Mouse (Mus musculus) neural tube, embryonic 11.5 days (tissue): ENCODE results near the gene Maged1. TPM values are rescaled to one million over a fixed set of nuclear protein-coding genes. Genes with fewer than 3 reads are reported as not detected.
"Not testable (repeated sequence)": the region's sequence is repeated elsewhere in the genome, so short reads cannot be mapped to it uniquely, and the experiment has no call there.

ENCODE experiments used
- ATAC-seq: fragments of 200-750 bp; cut with Nextera tagmentation; 2 replicates; pipeline ENCODE4 v1.8.0; 2017; ENCODE audit warnings: moderate number of reproducible peaks, mild to moderate bottlenecking, moderate TSS enrichment, moderate library complexity; ENCODE audit not compliant: insufficient read depth, low FRiP score, low TSS enrichment
- DNase-seq: peaks from one replicate; pipeline ENCODE4 v3.0.0-alpha.2; 2015; ENCODE audit warnings: low spot score
- H3K27ac ChIP-seq: fragments of 300-500 bp; sonication (generic); 2 replicates; pipeline ENCODE4 v1.5.1; 2014; ENCODE audit warnings: low read depth, mild to moderate bottlenecking, low read length
- H3K27me3 ChIP-seq: fragments of 300-500 bp; sonication (generic); 2 replicates; pipeline ENCODE4 v1.6.1; 2014; ENCODE audit warnings: mild to moderate bottlenecking, low read length, mixed read lengths; ENCODE audit not compliant: control insufficient read depth, insufficient read depth
- H3K36me3 ChIP-seq: fragments of 300-500 bp; sonication (generic); 2 replicates; pipeline ENCODE4 v1.6.1; 2014; ENCODE audit warnings: mild to moderate bottlenecking, low read length, moderate library complexity, mixed read lengths; ENCODE audit not compliant: control insufficient read depth, insufficient read depth
- H3K4me1 ChIP-seq: fragments of 300-500 bp; sonication (generic); 2 replicates; pipeline ENCODE4 v1.6.1; 2014; ENCODE audit warnings: low read length, mixed read lengths; ENCODE audit not compliant: control insufficient read depth, insufficient read depth
- H3K4me2 ChIP-seq: fragments of 300-500 bp; sonication (generic); 2 replicates; pipeline ENCODE4 v1.6.1; 2014; ENCODE audit warnings: low read depth, mild to moderate bottlenecking, moderate library complexity
- H3K4me3 ChIP-seq: fragments of 300-500 bp; sonication (generic); 2 replicates; pipeline ENCODE4 v1.5.1; 2014; ENCODE audit warnings: low read depth, low read length
- H3K9ac ChIP-seq: fragments of 300-500 bp; sonication (generic); 2 replicates; pipeline ENCODE4 v1.6.1; 2014; ENCODE audit warnings: mild to moderate bottlenecking, low read length
- H3K9me3 ChIP-seq: fragments of 300-500 bp; sonication (generic); 2 replicates; pipeline ENCODE4 v1.6.1; 2016; ENCODE audit warnings: low read length; ENCODE audit not compliant: control insufficient read depth
- WGBS: fragments of 180-500 bp; shearing (Covaris S2); extraction: QIAGEN DNeasy Blood & Tissue Kit; methylation state at CpG from one replicate; pipeline ENCODE4 v1.1.7; 2014; 5-methylcytosine and 5-hydroxymethylcytosine counted together
- polyA plus RNA-seq: library from polyadenylated mRNA; unstranded; fragments of >200 nt; fragmentation: Nextera tagmentation; extraction: Ambion mirVana; gene quantifications from 2 replicates; pipeline ENCODE4 v1.2.1, GENCODE M21; 2014

The Maged1 gene
- polyA plus RNA-seq, 1 experiment from 2014 or later: 936 TPM

- DNase-seq (peak; percentile 71), ATAC-seq (peak; percentile 58)
- Histone ChIP-seq H3K9ac (peak overlapping the region; percentile 84), H3K4me3 (peak overlapping the region; percentile 63), H3K9me3 (no peaks in the 10 kb centered on the region), H3K36me3 (peaks cover 13% of the 10 kb centered on the region), H3K4me1 (peaks cover 6% of the 10 kb centered on the region; the same call in 1 of the 2 replicates), H3K27me3 (no peaks in the 10 kb centered on the region), H3K27ac (peak overlapping the region; percentile 72), H3K4me2 (peak overlapping the region; percentile 42)
- WGBS: 20% methylated on average over 33 of the region's 37 CpGs
Measured at GRCm38 (mm10) chrX:94540341-94541201, 1.4 kb downstream of the Maged1 start.

GRCm38 (mm10) chrX:94534346-94534745 is 7.6 kb downstream of the Maged1 start:
- 71% methylated on average over 2 of the region's 2 CpGs for WGBS
- no peak overlapping the region for H3K4me3 ChIP-seq
- peaks cover 13% of the 10 kb centered on the region for H3K36me3 ChIP-seq
- H3K4me2 ChIP-seq: no peak overlapping the region
- ATAC-seq: no peak
- no peaks in the 10 kb centered on the region for H3K4me1 ChIP-seq
- no peaks in the 10 kb centered on the region for H3K9me3 ChIP-seq
- H3K9ac ChIP-seq: no peak overlapping the region
- no peaks in the 10 kb centered on the region for H3K27me3 ChIP-seq
- DNase-seq: no peak
- no peak overlapping the region for H3K27ac ChIP-seq

GRCm38 (mm10) chrX:94530301-94530700 is 11.6 kb downstream of the Maged1 start:
- no peaks in the 10 kb centered on the region for H3K36me3 ChIP-seq
- no peaks in the 10 kb centered on the region for H3K4me1 ChIP-seq
- no peaks in the 10 kb centered on the region for H3K27me3 ChIP-seq
- ATAC-seq: no peak
- 85% methylated on average over 3 of the region's 3 CpGs for WGBS
- H3K4me3 ChIP-seq: no peak overlapping the region
- DNase-seq: no peak
- no peak overlapping the region for H3K27ac ChIP-seq
- H3K9me3 ChIP-seq: no peaks in the 10 kb centered on the region
- H3K9ac ChIP-seq: no peak overlapping the region
- H3K4me2 ChIP-seq: no peak overlapping the region

DNA sequence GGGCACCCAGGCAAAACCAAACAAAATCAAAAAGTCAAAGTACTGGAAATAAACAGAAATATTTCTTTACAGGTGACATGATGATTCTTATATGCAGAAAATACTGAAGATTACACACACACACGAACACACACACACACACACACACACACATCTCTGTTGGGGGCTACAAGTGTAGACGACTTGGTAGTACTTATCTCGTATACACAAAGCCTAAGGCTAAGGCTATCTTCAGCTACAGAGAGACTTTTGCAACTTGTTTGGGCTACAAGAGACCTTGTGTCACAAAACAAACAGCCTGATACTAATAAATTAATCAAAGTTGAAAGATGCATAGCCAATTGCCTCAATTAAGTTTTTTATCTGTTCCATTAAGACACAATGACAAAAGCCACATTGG is 19.8 kb downstream of the Maged1 start:
- ATAC-seq (no peak), DNase-seq (no peak)
- Histone ChIP-seq H3K4me1 (no peaks in the 10 kb centered on the region), H3K4me2 (no peak overlapping the region), H3K4me3 (no peak overlapping the region), H3K27ac (no peak overlapping the region), H3K36me3 (no peaks in the 10 kb centered on the region), H3K9ac (no peak overlapping the region), H3K27me3 (no peaks in the 10 kb centered on the region), H3K9me3 (no peaks in the 10 kb centered on the region)
- 76% methylated on average over 3 of the region's 3 CpGs for WGBS

DNA sequence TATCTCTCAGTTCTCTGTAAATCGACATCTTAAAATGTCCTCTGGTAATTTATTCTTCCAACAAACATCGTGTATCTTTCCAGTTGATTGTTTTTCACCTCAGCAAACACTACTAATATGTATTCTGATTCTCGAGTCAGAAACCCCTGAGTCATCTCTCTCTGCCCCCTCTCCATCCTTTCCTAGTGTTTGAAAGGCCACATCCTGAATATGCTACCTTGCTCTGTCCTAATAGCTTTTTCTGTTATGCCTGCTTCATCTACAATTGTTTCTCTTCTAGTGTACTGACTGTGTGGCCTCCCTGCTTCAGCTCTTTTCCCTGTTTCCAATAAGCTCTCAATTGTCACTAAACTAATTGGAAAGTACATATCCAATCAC is 33.5 kb downstream of the Maged1 start:
- ATAC-seq: no peak
- H3K4me2 ChIP-seq: no peak overlapping the region
- H3K36me3 ChIP-seq: no peaks in the 10 kb centered on the region
- no peak overlapping the region for H3K4me3 ChIP-seq
- H3K4me1 ChIP-seq: no peaks in the 10 kb centered on the region
- no peak overlapping the region for H3K27ac ChIP-seq
- H3K9me3 ChIP-seq: no peaks in the 10 kb centered on the region
- WGBS: 74% methylated on average over 3 of the region's 3 CpGs
- H3K27me3 ChIP-seq: no peaks in the 10 kb centered on the region
- no peak overlapping the region for H3K9ac ChIP-seq
- no peak for DNase-seq

GRCm38 (mm10) chrX:94507698-94508441 is 34.1 kb downstream of the Maged1 start:
- H3K9ac ChIP-seq, H3K27me3 ChIP-seq, H3K27ac ChIP-seq, H3K36me3 ChIP-seq, H3K4me1 ChIP-seq, H3K9me3 ChIP-seq, DNase-seq, H3K4me2 ChIP-seq, H3K4me3 ChIP-seq: not testable (repeated sequence)
- ATAC-seq: peak; percentile 88; the same call in 1 of the 2 replicates
- WGBS: 45% methylated on average over 6 of the region's 14 CpGs

GRCm38 (mm10) chrX:94486001-94486792 is 55.7 kb downstream of the Maged1 start:
- no peak overlapping the region for H3K9ac ChIP-seq
- no peak overlapping the region for H3K27ac ChIP-seq
- WGBS: 87% methylated on average over 2 of the region's 2 CpGs
- no peaks in the 10 kb centered on the region for H3K4me1 ChIP-seq
- DNase-seq: no peak
- no peaks in the 10 kb centered on the region for H3K9me3 ChIP-seq
- no peak overlapping the region for H3K4me2 ChIP-seq
- ATAC-seq: no peak
- peaks cover 5% of the 10 kb centered on the region; the same call in 1 of the 2 replicates for H3K27me3 ChIP-seq
- no peaks in the 10 kb centered on the region for H3K36me3 ChIP-seq
- H3K4me3 ChIP-seq: no peak overlapping the region
